Mouse (Mus musculus): ENCODE results near the gene G0s2.
"Not testable (repeated sequence)": the region's sequence is repeated elsewhere in the genome, so short reads cannot be mapped to it uniquely, and the experiment has no call there.

Gene G0s2

DNA sequence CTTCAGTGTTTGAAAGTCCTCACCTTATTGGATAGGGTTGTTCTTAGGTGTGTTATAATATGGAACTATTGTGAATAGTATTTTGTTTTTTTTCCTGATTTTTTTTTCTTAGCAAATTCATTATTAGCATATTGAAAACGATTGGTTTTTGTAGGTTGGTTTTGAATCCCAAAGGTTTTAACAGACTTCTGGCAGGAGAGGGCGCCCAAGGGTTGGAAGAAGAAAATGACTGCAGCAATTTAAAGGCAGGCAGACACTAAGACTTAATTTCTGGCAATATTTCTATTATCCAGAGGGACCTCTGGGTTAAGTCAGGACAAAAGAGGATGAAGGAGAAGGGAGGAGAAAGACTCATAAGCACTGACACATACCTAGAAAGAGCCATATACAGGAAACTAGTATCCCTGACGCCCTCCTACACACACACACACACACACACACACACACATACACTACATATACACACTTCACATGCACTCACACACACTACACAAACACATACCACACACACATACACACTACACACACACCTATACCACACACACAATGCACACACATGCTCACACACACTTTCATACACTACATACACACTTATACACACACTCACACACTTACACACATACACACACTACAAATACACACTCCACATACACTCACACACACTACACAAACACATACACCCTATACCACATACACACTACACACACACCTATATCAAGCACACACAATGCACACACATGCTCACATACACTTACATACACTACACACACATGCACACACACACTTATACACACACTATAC lies 17.3 kb downstream of the G0s2 start:
- ATAC-seq (ENCODE audit: insufficient number of reproducible peaks, low FRiP score, low TSS enrichment), result peak; percentile 41

DNA sequence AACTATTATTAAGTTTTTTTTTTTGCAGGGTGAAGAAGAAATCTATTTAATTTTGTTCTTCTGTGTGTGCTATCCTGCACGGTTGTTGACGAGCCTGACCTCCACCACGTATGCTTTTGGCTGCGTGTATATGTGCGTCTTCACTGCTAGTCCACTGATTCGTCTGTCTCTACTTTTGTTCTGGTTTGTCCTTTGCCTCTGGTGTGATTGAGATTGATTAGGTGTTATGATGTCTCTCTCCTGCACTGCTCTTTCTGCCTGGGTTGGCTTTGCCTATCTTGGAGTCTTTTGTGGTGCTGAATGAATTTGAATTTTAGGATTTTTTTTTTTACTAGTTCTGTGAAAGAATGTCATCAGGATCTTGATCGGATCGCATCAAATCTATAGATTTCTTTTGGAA lies 18.0 kb downstream of the G0s2 start:
- ATAC-seq (ENCODE audit: insufficient number of reproducible peaks, low FRiP score, low TSS enrichment), result no peak

DNA sequence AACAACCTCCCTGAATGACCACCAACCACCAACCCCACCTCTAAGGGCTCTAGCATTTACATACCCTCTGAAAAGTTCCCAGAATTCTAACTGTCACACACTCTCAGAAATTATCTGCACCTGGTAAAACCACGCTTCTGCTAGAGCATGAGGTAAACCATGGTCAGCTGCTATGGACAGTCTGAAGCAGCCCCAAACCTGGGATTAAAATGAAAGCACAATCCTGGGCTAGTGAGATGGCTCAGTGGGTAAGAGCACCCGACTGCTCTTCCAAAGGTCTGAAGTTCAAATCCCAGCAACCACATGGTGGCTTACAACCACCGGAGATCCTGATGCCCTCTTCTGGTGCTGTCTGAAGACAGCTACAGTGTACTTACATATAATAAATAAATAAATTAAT lies 19.1 kb downstream of the G0s2 start:
- not testable (repeated sequence) for ATAC-seq (ENCODE audit: insufficient number of reproducible peaks, low FRiP score, low TSS enrichment)

DNA sequence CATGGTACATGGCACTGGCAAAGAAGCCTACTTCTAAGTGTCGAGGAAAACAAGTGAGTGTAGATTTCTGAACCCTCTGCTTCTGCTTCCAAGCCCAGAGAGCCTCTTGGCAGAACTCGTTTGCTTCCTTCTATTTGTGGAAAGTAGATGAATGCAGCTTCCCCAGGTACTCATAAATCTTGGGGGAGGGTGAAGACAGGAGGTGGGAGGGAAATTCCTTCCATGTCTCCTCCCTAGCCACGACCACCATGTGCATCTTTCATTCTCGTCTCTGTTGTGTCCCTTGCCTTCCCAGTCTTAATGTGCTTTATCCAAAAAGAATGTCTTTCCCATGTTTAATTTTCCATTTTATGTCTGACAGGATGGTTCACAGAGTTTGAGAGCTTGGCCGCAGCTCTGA lies 20.4 kb downstream of the G0s2 start:
- ATAC-seq (ENCODE audit: insufficient number of reproducible peaks, low FRiP score, low TSS enrichment), result no peak

DNA sequence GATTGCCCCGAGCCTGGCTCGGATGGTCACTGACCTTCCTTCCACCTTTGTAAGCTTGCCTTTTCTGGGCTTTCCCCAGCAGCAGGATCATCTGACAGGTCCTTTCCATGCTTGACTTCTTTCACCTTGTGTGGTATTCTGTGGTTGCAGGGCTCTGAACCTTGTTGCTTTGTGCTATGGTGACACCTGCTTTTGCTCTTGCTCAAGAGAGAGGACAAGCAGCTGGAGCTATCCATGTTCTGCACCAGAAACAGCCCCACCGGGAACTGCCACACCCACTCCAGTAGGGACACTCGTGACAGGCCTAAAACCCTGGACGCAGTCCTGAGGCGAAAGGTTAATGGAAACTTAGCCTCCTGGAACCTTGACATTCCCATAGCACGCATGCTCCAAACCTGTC lies 21.6 kb downstream of the G0s2 start:
- ATAC-seq (ENCODE audit: insufficient number of reproducible peaks, low FRiP score, low TSS enrichment), result no peak

DNA sequence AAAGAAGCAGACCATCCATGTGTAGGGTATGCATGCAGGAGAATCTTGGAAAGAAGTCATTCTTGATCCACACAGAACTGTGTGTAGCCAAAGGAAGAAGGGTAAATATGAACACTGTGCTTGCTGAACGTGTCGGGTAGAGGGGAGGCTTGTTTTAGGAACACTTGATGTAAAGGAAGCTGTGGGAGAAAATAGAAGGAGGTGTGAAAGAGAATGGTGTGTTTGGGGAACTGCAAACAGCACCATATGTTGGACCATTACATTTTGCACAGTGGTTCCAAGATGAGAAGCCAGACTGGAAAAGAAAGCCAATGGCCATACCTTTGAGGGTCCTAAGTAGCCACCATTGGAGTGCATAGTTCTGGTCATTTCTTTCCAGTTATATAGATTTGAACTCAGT lies 23.0 kb downstream of the G0s2 start:
- ATAC-seq (ENCODE audit: insufficient number of reproducible peaks, low FRiP score, low TSS enrichment), result no peak

DNA sequence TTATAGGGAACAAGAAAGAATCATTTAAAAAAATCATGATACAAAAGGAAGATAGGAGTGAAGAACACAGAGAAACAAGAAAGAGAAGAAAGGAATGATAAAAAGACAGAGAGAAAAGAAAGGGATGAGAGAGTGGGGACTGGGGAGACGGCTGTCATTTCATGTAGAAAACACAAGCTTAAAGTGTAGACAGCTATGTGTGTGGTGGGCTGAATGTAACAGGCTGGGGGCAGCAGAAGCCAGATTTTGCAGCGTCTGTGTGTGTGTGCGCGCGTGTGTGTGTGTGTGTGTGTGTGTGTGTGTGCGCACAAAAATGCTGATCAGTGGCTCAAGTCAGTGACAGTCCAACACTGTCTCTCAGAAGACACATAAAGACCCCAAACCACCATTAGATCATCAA lies 28.8 kb downstream of the G0s2 start:
- ATAC-seq (ENCODE audit: insufficient number of reproducible peaks, low FRiP score, low TSS enrichment), result no peak

DNA sequence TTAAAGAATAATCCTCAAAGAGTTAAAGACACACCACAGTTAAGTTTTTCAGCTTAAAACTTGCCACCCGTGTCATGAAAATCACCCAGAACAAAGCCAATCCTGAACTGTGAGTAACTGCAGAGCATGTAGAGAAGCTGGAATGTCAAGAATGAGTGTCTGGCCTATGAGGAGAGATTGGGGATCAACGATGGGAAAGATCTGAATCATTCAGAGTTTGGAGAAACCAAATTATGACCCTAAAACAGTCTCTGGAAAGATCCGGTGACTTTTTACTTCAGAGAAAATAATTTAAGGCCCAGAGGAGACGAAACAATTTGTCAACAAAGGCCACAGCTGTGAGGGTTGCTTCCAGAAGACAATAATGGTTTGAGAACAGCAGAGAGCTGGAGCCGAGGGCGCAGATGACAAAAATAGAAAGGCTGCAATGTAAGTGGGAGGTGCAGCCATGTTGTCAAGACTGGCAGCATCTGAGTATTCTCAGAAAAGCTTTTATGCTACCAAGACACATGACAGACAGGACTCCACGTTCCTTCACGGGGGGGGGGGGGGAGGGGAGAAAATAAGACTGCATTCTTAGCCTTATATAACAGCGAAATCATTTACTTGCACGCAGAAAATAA lies 29.3 kb downstream of the G0s2 start:
- ATAC-seq (ENCODE audit: insufficient number of reproducible peaks, low FRiP score, low TSS enrichment), result no peak

DNA sequence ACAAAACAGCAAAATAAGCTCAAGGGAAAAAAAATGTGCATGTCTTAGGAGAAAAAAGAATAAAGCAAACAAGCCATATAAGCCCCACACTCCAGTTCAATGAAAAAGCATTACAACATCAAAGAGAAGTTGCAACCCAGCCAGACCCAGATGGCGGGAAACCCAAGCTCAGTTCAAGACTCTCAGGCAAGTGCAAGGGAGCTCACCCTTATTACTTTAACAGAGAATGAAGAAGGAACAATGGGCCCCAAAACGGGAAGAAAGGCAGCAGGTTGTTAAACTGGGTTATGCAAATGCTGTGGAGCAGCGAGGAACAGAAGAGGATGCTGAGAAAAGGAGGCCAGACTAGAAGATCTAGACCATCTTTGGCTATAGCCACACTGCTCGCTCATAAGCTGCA lies 30.2 kb downstream of the G0s2 start:
- no peak for ATAC-seq (ENCODE audit: insufficient number of reproducible peaks, low FRiP score, low TSS enrichment)

DNA sequence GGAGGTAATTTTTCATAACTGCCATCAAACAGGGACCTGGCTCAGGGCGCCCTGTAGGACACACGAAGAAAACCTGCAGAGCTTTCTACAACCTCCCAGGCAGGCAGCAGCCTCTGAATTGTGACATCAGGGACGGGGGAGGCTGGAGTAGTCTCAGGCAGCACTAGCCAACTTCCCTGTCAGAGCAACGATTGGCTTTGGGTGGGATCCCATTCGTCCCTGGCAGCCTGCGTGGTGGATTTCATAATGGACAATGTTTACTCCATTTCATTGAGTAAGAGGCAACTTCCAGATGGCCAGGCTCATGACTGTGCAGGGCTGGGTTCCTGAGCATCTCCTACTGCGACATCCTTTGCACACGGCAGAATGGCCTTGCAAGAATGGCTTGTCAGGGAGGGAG lies 30.8 kb downstream of the G0s2 start:
- ATAC-seq (ENCODE audit: insufficient number of reproducible peaks, low FRiP score, low TSS enrichment), result peak; percentile 97

DNA sequence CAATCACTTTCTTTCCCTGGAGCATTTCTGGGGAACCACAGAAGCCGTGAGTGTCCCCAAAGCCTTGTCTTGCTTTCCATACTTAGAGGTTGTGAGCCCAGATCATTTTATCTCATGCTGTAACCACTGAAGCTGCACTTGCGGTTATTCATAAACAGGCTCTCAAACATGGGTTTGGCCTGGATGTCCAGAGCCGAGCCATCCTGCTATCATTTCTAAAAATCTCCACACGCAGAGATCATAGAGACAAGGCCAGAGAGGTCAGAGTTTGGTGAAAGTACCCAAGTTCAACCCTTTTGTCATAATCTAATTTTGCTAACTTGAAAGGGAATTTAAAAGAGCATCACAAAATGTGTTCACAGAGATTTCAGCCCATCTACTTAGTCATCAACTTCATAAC lies 31.6 kb downstream of the G0s2 start:
- no peak for ATAC-seq (ENCODE audit: insufficient number of reproducible peaks, low FRiP score, low TSS enrichment)

DNA sequence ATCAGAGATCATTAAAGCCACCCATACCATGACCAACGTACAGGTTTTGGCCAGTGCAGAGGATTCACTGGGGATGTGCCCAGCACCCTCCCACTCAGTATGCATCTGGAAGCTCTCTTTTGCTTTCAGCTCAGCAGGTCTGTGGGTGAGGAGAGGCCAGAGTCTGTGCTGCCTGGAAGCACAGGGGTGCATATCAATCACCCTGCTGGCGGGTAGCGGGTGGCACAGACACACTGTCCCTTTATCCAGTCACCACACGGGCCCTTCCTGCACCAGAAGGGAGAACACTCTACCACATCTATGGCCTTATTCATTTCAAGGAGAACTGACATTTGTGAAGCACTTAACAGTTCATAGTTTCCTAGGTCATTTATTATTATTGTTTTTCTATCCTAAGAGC lies 34.6 kb downstream of the G0s2 start:
- ATAC-seq (ENCODE audit: insufficient number of reproducible peaks, low FRiP score, low TSS enrichment), result no peak

DNA sequence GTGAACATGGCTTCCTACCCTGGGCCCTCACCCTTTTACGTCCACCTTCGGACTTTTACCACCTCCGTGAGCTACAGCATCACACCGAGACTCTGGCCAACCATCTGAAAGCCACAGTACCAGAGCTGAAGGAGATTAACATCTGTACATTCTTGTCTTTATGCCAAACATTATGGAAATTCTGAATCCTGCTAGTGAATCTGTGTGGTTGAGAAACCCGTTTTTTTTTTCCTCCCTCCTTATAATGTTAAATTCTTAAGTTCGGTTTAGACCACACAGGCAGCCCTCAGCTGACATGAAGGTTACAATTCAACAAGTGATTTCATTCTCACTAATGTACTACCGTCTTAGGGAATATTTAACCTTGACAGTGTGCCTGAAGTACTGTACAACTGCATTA lies 38.1 kb downstream of the G0s2 start:
- ATAC-seq (ENCODE audit: insufficient number of reproducible peaks, low FRiP score, low TSS enrichment), result no peak

DNA sequence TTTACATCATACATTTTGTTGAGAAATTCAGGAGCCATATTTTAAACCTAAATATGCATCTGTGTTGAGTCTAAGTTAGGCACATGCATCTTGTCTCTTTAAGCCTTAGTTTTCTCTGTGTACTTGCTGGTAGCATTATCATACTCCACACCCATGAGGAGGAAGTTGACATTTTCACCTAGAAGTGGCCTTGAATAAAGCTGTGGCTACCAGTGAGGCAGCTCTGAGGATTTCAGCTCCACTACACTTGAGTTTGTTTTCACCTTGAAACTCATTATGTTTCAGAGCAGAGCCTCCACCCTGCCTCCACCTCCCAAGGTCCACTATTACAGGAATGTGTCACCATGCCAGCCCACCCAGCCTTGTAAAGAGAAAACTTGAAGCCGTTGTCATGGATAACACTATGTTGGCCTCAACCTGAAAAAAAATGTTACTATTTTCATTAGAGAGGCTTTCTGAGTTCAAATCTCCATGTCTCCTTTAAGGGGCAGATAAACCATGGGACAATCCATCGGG lies 38.8 kb downstream of the G0s2 start:
- no peak for ATAC-seq (ENCODE audit: insufficient number of reproducible peaks, low FRiP score, low TSS enrichment)

DNA sequence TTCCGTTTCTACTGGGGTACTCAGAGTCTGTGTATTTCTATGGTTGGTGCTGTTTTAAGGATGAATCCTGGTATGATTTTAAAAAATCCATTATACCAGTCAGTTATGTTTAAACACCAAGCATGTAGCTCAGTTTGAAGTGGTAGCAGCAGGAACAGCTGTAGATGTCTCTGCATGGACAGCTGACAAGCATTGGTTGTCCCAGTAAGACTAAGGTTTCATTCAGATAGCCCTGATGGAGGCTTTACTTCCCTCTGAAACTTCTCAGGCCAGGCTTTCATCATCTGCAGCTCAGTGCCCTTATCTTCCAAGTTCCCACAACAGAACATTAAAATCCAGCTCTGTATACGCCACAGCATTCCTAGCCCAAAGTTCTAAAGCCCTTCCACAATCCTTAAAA lies 40.3 kb downstream of the G0s2 start:
- no peak for ATAC-seq (ENCODE audit: insufficient number of reproducible peaks, low FRiP score, low TSS enrichment)

DNA sequence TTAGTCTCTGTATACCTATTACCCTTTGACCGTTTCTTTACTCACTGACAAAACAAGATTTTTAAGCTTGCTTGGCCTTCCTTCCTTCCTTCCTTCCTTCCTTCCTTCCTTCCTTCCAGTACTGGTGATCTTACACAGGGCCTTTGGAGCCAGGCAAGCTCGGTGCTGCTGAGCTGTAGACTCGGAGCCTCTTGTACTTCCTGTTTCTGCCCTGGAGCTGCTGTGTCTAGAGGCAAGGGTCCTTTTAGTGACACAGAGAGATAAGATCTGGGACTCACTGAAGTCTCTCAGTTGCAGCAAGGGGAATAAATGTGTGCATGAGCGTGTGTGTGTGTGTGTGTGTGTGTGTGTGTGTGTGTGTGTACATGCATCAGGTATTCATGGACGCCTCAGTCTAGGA lies 42.1 kb downstream of the G0s2 start:
- no peak for ATAC-seq (ENCODE audit: insufficient number of reproducible peaks, low FRiP score, low TSS enrichment)

DNA sequence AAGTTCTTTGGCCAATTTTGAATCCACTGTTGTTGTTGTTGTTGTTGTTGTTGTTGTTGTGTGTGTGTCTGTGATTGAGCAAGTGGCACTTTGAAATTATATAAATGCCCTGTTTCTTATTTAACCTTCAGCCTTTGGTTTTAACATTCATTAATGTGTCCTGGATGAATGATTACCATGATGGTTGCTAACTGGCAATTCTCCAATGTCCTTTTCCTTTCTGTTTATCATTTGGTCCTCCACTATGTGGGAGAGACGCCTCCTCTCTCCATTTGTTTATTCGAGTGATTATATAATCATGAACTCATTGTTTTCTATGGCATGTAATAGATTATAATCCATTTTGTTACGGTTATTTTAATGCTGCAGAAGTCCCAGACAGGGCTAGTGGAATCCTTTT lies 42.5 kb downstream of the G0s2 start:
- ATAC-seq (ENCODE audit: insufficient number of reproducible peaks, low FRiP score, low TSS enrichment), result no peak

DNA sequence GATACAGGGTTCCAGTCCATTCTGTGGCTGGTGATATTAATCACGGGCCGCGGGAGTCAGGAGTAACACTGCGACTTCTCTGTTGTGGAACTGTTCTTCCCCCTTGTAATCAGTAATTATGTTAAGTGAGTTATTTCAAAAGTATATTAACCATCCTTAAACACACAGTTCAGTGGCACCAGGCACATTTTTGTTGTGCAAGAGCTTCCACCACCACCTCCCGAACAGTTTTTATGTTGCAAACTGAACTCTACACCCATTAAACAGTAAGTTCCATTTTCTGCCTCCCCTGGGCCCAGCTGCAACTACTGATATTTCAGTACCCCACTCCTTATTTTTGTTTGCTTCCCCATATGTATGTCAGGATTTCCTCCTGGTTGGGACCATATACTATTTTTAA lies 43.4 kb downstream of the G0s2 start:
- ATAC-seq (ENCODE audit: insufficient number of reproducible peaks, low FRiP score, low TSS enrichment), result no peak

DNA sequence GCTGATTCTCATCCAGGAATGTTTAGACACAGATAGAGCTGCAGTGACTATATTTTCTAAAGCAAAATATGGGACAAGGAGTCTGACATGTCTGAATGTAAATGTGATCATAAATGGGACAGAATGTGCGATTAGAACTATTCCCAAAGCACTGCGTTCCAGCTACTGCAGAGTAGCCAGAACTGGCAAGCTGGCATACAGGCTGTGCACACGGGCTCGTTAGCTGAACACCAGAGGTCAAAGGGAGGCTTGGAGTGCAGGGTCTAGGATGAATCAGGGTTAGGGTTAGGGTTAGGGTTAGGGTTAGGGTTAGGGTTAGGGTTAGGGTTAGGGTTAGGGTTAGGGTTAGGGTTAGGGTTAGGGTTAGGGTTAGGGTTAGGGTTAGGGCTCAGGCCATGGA lies 45.5 kb downstream of the G0s2 start:
- ATAC-seq (ENCODE audit: insufficient number of reproducible peaks, low FRiP score, low TSS enrichment), result no peak

DNA sequence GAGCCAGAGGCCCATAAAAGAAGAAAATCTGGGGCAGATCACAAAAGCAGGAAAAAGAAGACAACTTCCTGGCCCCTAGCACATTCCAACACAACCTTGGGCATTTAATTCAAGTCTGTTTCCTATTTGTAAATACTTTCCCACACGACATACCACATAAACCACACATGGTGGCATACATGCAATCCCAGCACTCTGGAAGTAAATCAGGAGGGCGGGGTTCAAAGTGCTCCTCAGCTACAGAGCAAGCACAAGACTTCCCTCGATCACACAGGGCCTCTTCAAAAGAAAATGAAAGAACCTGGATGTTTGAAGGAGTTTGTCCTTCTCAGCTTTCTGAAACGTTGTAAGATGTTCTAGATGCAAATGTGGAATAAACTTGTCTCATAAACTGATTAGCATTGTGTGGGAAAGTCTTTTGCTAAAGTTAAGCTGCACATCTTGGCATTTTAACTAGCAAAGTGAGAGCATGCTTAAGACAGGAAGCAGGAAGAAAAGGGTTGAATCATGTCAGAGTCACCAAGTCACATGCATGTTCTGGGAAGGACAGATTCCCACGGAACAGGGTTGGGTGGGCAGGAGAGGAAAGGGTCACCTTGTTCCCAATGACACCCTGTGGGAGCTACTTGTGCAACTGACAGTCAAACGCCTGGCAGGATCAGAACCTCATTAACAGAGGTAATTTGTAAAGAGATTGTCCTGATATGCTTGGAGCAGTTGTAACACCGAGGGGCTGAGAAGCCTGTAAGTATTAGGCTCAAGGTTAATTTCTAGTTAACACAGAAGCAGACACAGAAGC lies 46.1 kb downstream of the G0s2 start:
- no peak for ATAC-seq (ENCODE audit: insufficient number of reproducible peaks, low FRiP score, low TSS enrichment)

DNA sequence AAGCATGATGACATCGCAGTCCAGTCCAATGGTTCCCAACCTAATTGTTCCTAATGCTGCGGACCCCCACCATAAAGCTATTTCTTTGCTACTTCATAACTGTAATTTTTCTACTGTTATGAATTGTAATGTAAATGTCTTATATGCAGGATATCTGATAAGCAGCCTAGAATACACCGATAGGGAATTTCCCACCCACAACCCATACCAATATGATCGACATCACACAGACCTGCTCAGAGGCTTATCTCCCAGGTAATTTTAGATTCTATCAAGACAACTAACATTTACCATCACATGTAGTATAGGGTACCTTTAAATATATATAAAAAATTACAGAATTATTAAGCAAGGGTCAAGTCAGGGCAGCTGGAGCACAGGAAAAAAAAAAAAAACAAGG lies 46.9 kb downstream of the G0s2 start:
- ATAC-seq (ENCODE audit: insufficient number of reproducible peaks, low FRiP score, low TSS enrichment), result no peak

All from cerebellum, adult (tissue).